12 mouse cellular contexts compared by ENCODE assay signal in genomic region chr1:25824626-25825025, GRCm38 (mm10). TPM values are rescaled to one million over a fixed set of nuclear protein-coding genes. Genes with fewer than 3 reads are reported as not detected.
DNase-seq lines count a peak whose midpoint lies in the region; ATAC-seq lines count a peak whose summit lies in the region.
"Had no signal": no experiment of that assay in that cellular context is flagged by ENCODE, and none has a peak within 500 bp of the region (broad histone marks: within the 10 kb centered on the region; RNA-seq: fewer than 3 reads in every experiment).

No protein-coding gene starts in this region.

- peak overlapping the region; percentile 36 for H3K4me2 ChIP-seq in forebrain, embryonic 16.5 days (ENCODE audit: low read length)
- H3K4me2 ChIP-seq in midbrain, embryonic 11.5 days = peak overlapping the region; percentile 23
- H3K4me2 ChIP-seq: limb, embryonic 12.5 days had no signal

- no peaks in the 10 kb centered on the region for H3K27me3 ChIP-seq in forebrain, embryonic 16.5 days (replicated peaks; ENCODE audit: control insufficient read depth, insufficient read depth, low read length)
- H3K27me3 ChIP-seq in midbrain, embryonic 11.5 days (ENCODE audit: control insufficient read depth, insufficient read depth, low read length) = no peaks in the 10 kb centered on the region
- H3K27me3 ChIP-seq in embryonic facial prominence, embryonic 10.5 days (replicated peaks; ENCODE audit: low read depth, poor library complexity, severe bottlenecking) = peaks cover 25% of the 10 kb centered on the region

- peaks cover 25% of the 10 kb centered on the region for H3K4me1 ChIP-seq in forebrain, embryonic 16.5 days (replicated peaks; ENCODE audit: control insufficient read depth, insufficient read depth, low read length)
- H3K4me1 ChIP-seq in midbrain, embryonic 11.5 days (ENCODE audit: control insufficient read depth, insufficient read depth, low read length) = peaks cover 23% of the 10 kb centered on the region
- H3K4me1 ChIP-seq in embryonic facial prominence, embryonic 10.5 days = peaks cover 20% of the 10 kb centered on the region

- H3K9me3 ChIP-seq in forebrain, embryonic 16.5 days (ENCODE audit: control insufficient read depth, low read length) = no peaks in the 10 kb centered on the region
- H3K9me3 ChIP-seq in midbrain, embryonic 11.5 days (ENCODE audit: control insufficient read depth, low read length) = no peaks in the 10 kb centered on the region
- no peaks in the 10 kb centered on the region for H3K9me3 ChIP-seq in embryonic facial prominence, embryonic 10.5 days
- H3K9me3 ChIP-seq: limb, embryonic 12.5 days had no signal

- H3K4me3 ChIP-seq in forebrain, embryonic 16.5 days (replicated peaks; ENCODE audit: low read length) = peak overlapping the region; percentile 8
- H3K4me3 ChIP-seq in midbrain, embryonic 11.5 days (ENCODE audit: low read depth, low read length) = no peak overlapping the region
- no peak overlapping the region for H3K4me3 ChIP-seq in embryonic facial prominence, embryonic 10.5 days
- H3K4me3 ChIP-seq: limb, embryonic 12.5 days had no signal

- DNase-seq in brain, adult 2 months (ENCODE audit: low read depth, low spot score) = peak; percentile 59
- peak; percentile 43 for DNase-seq in cerebellum, adult 11-12 months
- peak; percentile 83 for DNase-seq in midbrain, embryonic 11.5 days (ENCODE audit: low spot score, missing footprints)
- DNase-seq in kidney, adult 11 months = no peak
- no peak for DNase-seq in adrenal gland, adult (ENCODE audit: inconsistent age in 2 of 2, low spot score in 1 of 2)
- DNase-seq in thymus, postnatal 25 days = no peak
- no peak for DNase-seq in embryonic facial prominence, embryonic 10.5 days (ENCODE audit: low spot score)
- DNase-seq: kidney, postnatal 25 days; lung, adult 2 months; retina, postnatal 1 day had no signal

- no peaks in the 10 kb centered on the region for H3K36me3 ChIP-seq in forebrain, embryonic 16.5 days (ENCODE audit: control insufficient read depth, insufficient read depth)
- H3K36me3 ChIP-seq in midbrain, embryonic 11.5 days (ENCODE audit: control insufficient read depth, insufficient read depth, low read length) = no peaks in the 10 kb centered on the region
- H3K36me3 ChIP-seq in embryonic facial prominence, embryonic 10.5 days (replicated peaks) = no peaks in the 10 kb centered on the region
- H3K36me3 ChIP-seq: limb, embryonic 12.5 days had no signal

- no peak overlapping the region for H3K9ac ChIP-seq in forebrain, embryonic 16.5 days (replicated peaks; ENCODE audit: low read depth, low read length)
- H3K9ac ChIP-seq in midbrain, embryonic 11.5 days (ENCODE audit: low read length) = 0 out of 2 replicates have a peak overlapping the region, but pooled peaks have one; percentile 31
- H3K9ac ChIP-seq: limb, embryonic 12.5 days had no signal

- H3K27ac ChIP-seq in forebrain, embryonic 16.5 days (ENCODE audit: low read length) = no peak overlapping the region
- no peak overlapping the region for H3K27ac ChIP-seq in midbrain, embryonic 11.5 days (ENCODE audit: low read depth, low read length)
- H3K27ac ChIP-seq in embryonic facial prominence, embryonic 10.5 days (replicated peaks) = no peak overlapping the region
- H3K27ac ChIP-seq: limb, embryonic 12.5 days had no signal

- WGBS in forebrain, embryonic 16.5 days = 13% methylated on average over 4 of the region's 4 CpGs
- 28% methylated on average over 4 of the region's 4 CpGs for WGBS in midbrain, embryonic 11.5 days
- 29% methylated on average over 4 of the region's 4 CpGs for WGBS in embryonic facial prominence, embryonic 10.5 days

- ATAC-seq in forebrain, embryonic 16.5 days = peak; percentile 42
- no peak for ATAC-seq in midbrain, embryonic 11.5 days (ENCODE audit: low FRiP score)

RNA-seq across cellular contexts. Expression of gene Adgrb3, which starts 4.9 kb away (rescaled TPM):
- 49.3 and 61.3 TPM in 2 replicates for polyA plus RNA-seq in forebrain, embryonic 16.5 days (2015; fragmentation: Nextera tagmentation; extraction: Ambion mirVana)
- 11.5 and 13.2 TPM in 2 replicates for polyA plus RNA-seq in midbrain, embryonic 11.5 days (2014; fragmentation: Nextera tagmentation; extraction: Ambion mirVana)
- polyA plus RNA-seq in embryonic facial prominence, embryonic 10.5 days (2016; fragmentation: Nextera tagmentation; extraction: Ambion mirVana) = 1.4 and 1.7 TPM in 2 replicates
- polyA plus RNA-seq: lung, adult 2 months had no signal

Comparison
In these comparisons a context has a peak if more than half of its experiments do, and no peak if none do; other contexts are left out.
1. DNase-seq: peak in brain, adult 2 months (single experiment), cerebellum, adult 11-12 months (single experiment) and midbrain, embryonic 11.5 days (single experiment); none in kidney, adult 11 months (single experiment), adrenal gland, adult (0 of 2), thymus, postnatal 25 days (single experiment) and embryonic facial prominence, embryonic 10.5 days (single experiment).